Mouse (Mus musculus) brain, adult 2 months (tissue): ENCODE measurements around the gene Cd63.

ENCODE experiments used
- DNase-seq: peaks from one replicate; pipeline ENCODE4 v3.0.0; 2011; ENCODE audit warnings: low read depth, low spot score

The Cd63 gene

GRCm38 (mm10) chr10:128929638-128930378, 29.0 kb downstream of the Cd63 start:
- no peak for DNase-seq

GRCm38 (mm10) chr10:128931441-128931840, 30.7 kb downstream of the Cd63 start:
- no peak for DNase-seq

- peak; percentile 65 for DNase-seq
These were observed 32.8 kb downstream of the Cd63 start, which contains the start of gene Itga7 for GRCm38 (mm10) chr10:128933574-128933973. Gene Itga7, plus strand, starts transcription at chr10:128933818.

GRCm38 (mm10) chr10:128933976-128934721, 33.4 kb downstream of the Cd63 start:
- no peak for DNase-seq

- no peak for DNase-seq
These were observed 34.4 kb downstream of the Cd63 start for GRCm38 (mm10) chr10:128934997-128935787.

GRCm38 (mm10) chr10:128935826-128936440, 35.1 kb downstream of the Cd63 start:
- DNase-seq: no peak

- DNase-seq: no peak
These were observed 37.1 kb downstream of the Cd63 start for GRCm38 (mm10) chr10:128937756-128938390.

GRCm38 (mm10) chr10:128938457-128938856, 37.7 kb downstream of the Cd63 start:
- peak; percentile 96 for DNase-seq

- DNase-seq: no peak
These were observed 38.2 kb downstream of the Cd63 start for GRCm38 (mm10) chr10:128938974-128939373.

- DNase-seq: no peak
These were observed 39.8 kb downstream of the Cd63 start for GRCm38 (mm10) chr10:128940475-128941061.

GRCm38 (mm10) chr10:128945675-128946074, 44.9 kb downstream of the Cd63 start:
- peak; percentile 51 for DNase-seq

- no peak for DNase-seq
These were observed 46.7 kb downstream of the Cd63 start for GRCm38 (mm10) chr10:128947496-128947895.

GRCm38 (mm10) chr10:128950208-128950887, 49.6 kb downstream of the Cd63 start:
- peak; percentile 49 for DNase-seq

GRCm38 (mm10) chr10:128958340-128958739, 57.6 kb downstream of the Cd63 start:
- no peak for DNase-seq

GRCm38 (mm10) chr10:128960142-128960541, 59.4 kb downstream of the Cd63 start:
- no peak for DNase-seq

GRCm38 (mm10) chr10:128960590-128961584, 60.1 kb downstream of the Cd63 start, which contains the start of gene Mettl7b:
Gene Mettl7b, minus strand, starts transcription at chr10:128960988.
- peak; percentile 31 for DNase-seq
